ENCODE assay signal across 28 mouse cellular contexts in the genomic region with DNA sequence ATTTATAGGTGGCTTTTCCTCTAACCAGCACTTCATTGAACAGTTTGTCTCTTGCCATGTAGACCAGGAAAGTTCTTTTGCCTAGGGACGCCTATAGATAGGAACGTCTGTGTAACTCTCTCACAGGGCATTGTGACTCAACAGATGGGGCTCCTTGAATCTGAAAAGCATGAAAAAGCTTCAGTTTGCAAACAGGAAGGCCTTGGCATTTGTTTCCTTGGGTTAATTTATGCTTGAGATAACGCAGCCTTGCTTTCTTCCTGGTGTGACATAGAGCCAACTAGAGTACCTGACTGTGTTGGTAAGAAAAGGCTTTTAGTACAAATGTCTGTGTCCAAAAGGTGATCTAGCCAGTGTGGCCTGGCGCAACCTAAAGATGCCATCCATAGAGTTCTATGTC. TPM values are rescaled to one million over a fixed set of nuclear protein-coding genes. Genes with fewer than 3 reads are reported as not detected.
DNase-seq lines count a peak whose midpoint lies in the region; ATAC-seq and TF ChIP-seq lines count a peak whose summit lies in the region.
"Had no signal": no experiment of that assay in that cellular context is flagged by ENCODE, and none has a peak within 500 bp of the region (broad histone marks: within the 10 kb centered on the region; RNA-seq: fewer than 3 reads in every experiment).

No protein-coding gene starts in this region.

- no peak for TF ChIP-seq EP300 in liver, postnatal 0 days (IDR thresholded peaks at IDR 0.05; ENCODE audit: low read depth)

- H3K9me3 ChIP-seq in liver, embryonic 15.5 days (replicated peaks) = no peaks in the 10 kb centered on the region
- H3K9me3 ChIP-seq in liver, embryonic 11.5 days (ENCODE audit: control insufficient read depth, low read length) = no peaks in the 10 kb centered on the region
- H3K9me3 ChIP-seq in liver, postnatal 0 days (ENCODE audit: low read length) = no peaks in the 10 kb centered on the region
- H3K9me3 ChIP-seq in hindbrain, embryonic 12.5 days (replicated peaks) = no peaks in the 10 kb centered on the region
- H3K9me3 ChIP-seq: embryonic facial prominence, embryonic 10.5 days; embryonic facial prominence, embryonic 13.5 days; forebrain, embryonic 12.5 days; forebrain, embryonic 15.5 days; heart, embryonic 12.5 days; heart, embryonic 15.5 days; hindbrain, embryonic 10.5 days had no signal

- H3K27me3 ChIP-seq in liver, embryonic 15.5 days = no peaks in the 10 kb centered on the region
- H3K27me3 ChIP-seq in liver, embryonic 11.5 days (replicated peaks; ENCODE audit: control insufficient read depth, insufficient read depth, low read length) = no peaks in the 10 kb centered on the region
- no peaks in the 10 kb centered on the region for H3K27me3 ChIP-seq in liver, postnatal 0 days (ENCODE audit: insufficient read depth, low read length)
- no peaks in the 10 kb centered on the region for H3K27me3 ChIP-seq in hindbrain, embryonic 12.5 days
- H3K27me3 ChIP-seq: embryonic facial prominence, embryonic 13.5 days; forebrain, embryonic 12.5 days; forebrain, embryonic 15.5 days; heart, embryonic 12.5 days; heart, embryonic 15.5 days had no signal

- no peak for TF ChIP-seq CTCF in liver, postnatal 0 days (IDR thresholded peaks at IDR 0.05; ENCODE audit: low read depth)

- no peak overlapping the region for H3K9ac ChIP-seq in liver, embryonic 15.5 days
- H3K9ac ChIP-seq in liver, embryonic 11.5 days (ENCODE audit: low read depth, low read length) = no peak overlapping the region
- 0 out of 2 replicates have a peak overlapping the region, but pooled peaks have one; percentile 35 for H3K9ac ChIP-seq in liver, postnatal 0 days (replicated peaks)
- no peak overlapping the region for H3K9ac ChIP-seq in hindbrain, embryonic 12.5 days
- H3K9ac ChIP-seq: embryonic facial prominence, embryonic 13.5 days; forebrain, embryonic 12.5 days; forebrain, embryonic 15.5 days; heart, embryonic 12.5 days; heart, embryonic 15.5 days; hindbrain, embryonic 14.5 days had no signal

- H3K4me3 ChIP-seq in liver, embryonic 15.5 days (replicated peaks) = no peak overlapping the region
- no peak overlapping the region for H3K4me3 ChIP-seq in liver, embryonic 11.5 days (ENCODE audit: low read depth, low read length)
- peak overlapping the region; percentile 11; the same call in 1 of the 2 replicates for H3K4me3 ChIP-seq in liver, postnatal 0 days (ENCODE audit: low read depth, low read length)
- H3K4me3 ChIP-seq in hindbrain, embryonic 12.5 days = no peak overlapping the region
- H3K4me3 ChIP-seq: embryonic facial prominence, embryonic 10.5 days; embryonic facial prominence, embryonic 13.5 days; erythroblast, embryonic 14.5 days; forebrain, embryonic 12.5 days; forebrain, embryonic 15.5 days; heart, embryonic 12.5 days; heart, embryonic 15.5 days; hindbrain, embryonic 10.5 days had no signal

- 53% methylated on average over 4 of the region's 4 CpGs for WGBS in liver, embryonic 15.5 days (ENCODE audit: insufficient replicate concordance)
- WGBS in liver, embryonic 11.5 days = 78% methylated on average over 4 of the region's 4 CpGs
- WGBS in liver, postnatal 0 days (ENCODE audit: insufficient replicate concordance) = 61% methylated on average over 4 of the region's 4 CpGs
- WGBS in hindbrain, embryonic 12.5 days = 90% methylated on average over 4 of the region's 4 CpGs

- DNase-seq in adrenal gland, postnatal 10 days = peak; percentile 59
- DNase-seq in adrenal gland, postnatal 25 days = no peak
- no peak for DNase-seq in liver, embryonic 11.5 days (ENCODE audit: low spot score)
- no peak for DNase-seq in liver, postnatal 0 days
- DNase-seq: adrenal gland, postnatal 14 days; cerebellum, adult 11-12 months; cerebellum, adult 8-10 months; cerebellum, postnatal 10 days; cerebellum, postnatal 36 days; embryo, embryonic 11 days; gastrocnemius, postnatal 25 days; heart, adult 18-20 months; heart, postnatal 10 days; heart, postnatal 36 days had no signal

- H3K4me1 ChIP-seq in liver, embryonic 15.5 days (replicated peaks) = peaks cover 59% of the 10 kb centered on the region
- H3K4me1 ChIP-seq in liver, embryonic 11.5 days (replicated peaks; ENCODE audit: control insufficient read depth, insufficient read depth, low read length) = peaks cover 18% of the 10 kb centered on the region
- H3K4me1 ChIP-seq in liver, postnatal 0 days (ENCODE audit: insufficient read depth) = peaks cover 32% of the 10 kb centered on the region
- H3K4me1 ChIP-seq in hindbrain, embryonic 12.5 days = peaks cover 20% of the 10 kb centered on the region

- H3K27ac ChIP-seq in liver, embryonic 15.5 days (replicated peaks) = peak overlapping the region; percentile 62; the same call in 1 of the 2 replicates
- H3K27ac ChIP-seq in liver, embryonic 11.5 days (ENCODE audit: low read depth, low read length) = no peak overlapping the region
- peak overlapping the region; percentile 97 for H3K27ac ChIP-seq in liver, postnatal 0 days (ENCODE audit: low read depth)
- no peak overlapping the region for H3K27ac ChIP-seq in hindbrain, embryonic 12.5 days
- H3K27ac ChIP-seq: embryonic facial prominence, embryonic 10.5 days; embryonic facial prominence, embryonic 13.5 days; forebrain, embryonic 12.5 days; forebrain, embryonic 15.5 days; heart, embryonic 15.5 days; hindbrain, embryonic 10.5 days; hindbrain, embryonic 14.5 days; hindbrain, postnatal 0 days had no signal

- no peak overlapping the region for H3K4me2 ChIP-seq in liver, embryonic 15.5 days
- H3K4me2 ChIP-seq in liver, embryonic 11.5 days = no peak overlapping the region
- peak overlapping the region; percentile 58; the same call in 1 of the 2 replicates for H3K4me2 ChIP-seq in liver, postnatal 0 days (ENCODE audit: low read depth, low read length)
- no peak overlapping the region for H3K4me2 ChIP-seq in hindbrain, embryonic 12.5 days (replicated peaks)
- H3K4me2 ChIP-seq: embryonic facial prominence, embryonic 13.5 days; forebrain, embryonic 12.5 days; forebrain, embryonic 15.5 days; heart, embryonic 12.5 days; heart, embryonic 15.5 days; hindbrain, embryonic 14.5 days had no signal

- no peak for ATAC-seq in liver, embryonic 15.5 days (ENCODE audit: insufficient read depth)
- no peak for ATAC-seq in liver, embryonic 11.5 days (replicated peaks; ENCODE audit: low FRiP score)
- no peak for ATAC-seq in liver, postnatal 0 days
- ATAC-seq in hindbrain, embryonic 12.5 days (ENCODE audit: low FRiP score) = no peak
- ATAC-seq: activated CD4-positive, CD25-positive, alpha-beta regulatory T cell, adult 4 months; forebrain, embryonic 15.5 days; hindbrain, postnatal 0 days; inflammation-experienced regulatory T-cells, adult 6 months had no signal

- peaks cover 20% of the 10 kb centered on the region for H3K36me3 ChIP-seq in liver, embryonic 15.5 days (replicated peaks)
- H3K36me3 ChIP-seq in liver, embryonic 11.5 days (ENCODE audit: control insufficient read depth, insufficient read depth, low read length) = peaks cover 11% of the 10 kb centered on the region; the same call in 1 of the 2 replicates
- H3K36me3 ChIP-seq in liver, postnatal 0 days (replicated peaks; ENCODE audit: insufficient read depth, low read length) = peaks cover 28% of the 10 kb centered on the region
- H3K36me3 ChIP-seq in hindbrain, embryonic 12.5 days = peaks cover 19% of the 10 kb centered on the region

RNA-seq across cellular contexts. Expression of a gene that starts 3.5 kb away (rescaled TPM):
- total RNA-seq in adrenal gland, postnatal 10 days (2021) = 100 to 1,000 TPM; 122 to 123 TPM
- 154 and 189 TPM in 2 replicates for total RNA-seq in adrenal gland, postnatal 25 days (2021)
- polyA plus RNA-seq in liver, embryonic 15.5 days (2015; fragmentation: Nextera tagmentation; extraction: Ambion mirVana) = 21.3 and 29.4 TPM in 2 replicates
- 36.6 and 40.7 TPM in 2 replicates for polyA plus RNA-seq in liver, embryonic 11.5 days (2014; fragmentation: Nextera tagmentation; extraction: Ambion mirVana)
- 40.4 and 48.8 TPM in 2 replicates for polyA plus RNA-seq in liver, postnatal 0 days (2015; fragmentation: Nextera tagmentation; extraction: Ambion mirVana)
- 54.6 and 56.4 TPM in 2 replicates for polyA plus RNA-seq in hindbrain, embryonic 12.5 days (2016; fragmentation: Nextera tagmentation; extraction: Ambion mirVana)

RNA-seq across cellular contexts. Expression of a gene that starts 29.2 kb away (rescaled TPM):
- total RNA-seq in adrenal gland, postnatal 10 days (2021) = 10 to 100 TPM; 11.2 to 16.4 TPM
- 8.0 and 12.7 TPM in 2 replicates for total RNA-seq in adrenal gland, postnatal 25 days (2021)
- polyA plus RNA-seq in liver, embryonic 15.5 days (2015; fragmentation: Nextera tagmentation; extraction: Ambion mirVana) = 28.6 and 33.4 TPM in 2 replicates
- polyA plus RNA-seq in liver, embryonic 11.5 days (2014; fragmentation: Nextera tagmentation; extraction: Ambion mirVana) = 24.7 and 26.2 TPM in 2 replicates
- 63.0 and 63.4 TPM in 2 replicates for polyA plus RNA-seq in liver, postnatal 0 days (2015; fragmentation: Nextera tagmentation; extraction: Ambion mirVana)
- polyA plus RNA-seq in hindbrain, embryonic 12.5 days (2016; fragmentation: Nextera tagmentation; extraction: Ambion mirVana) = 14.6 and 15.0 TPM in 2 replicates

RNA-seq across cellular contexts. Expression of a gene that starts 29.4 kb away (rescaled TPM):
- 10 to 100 TPM; 41.7 to 43.0 TPM for total RNA-seq in adrenal gland, postnatal 10 days (2021)
- total RNA-seq in adrenal gland, postnatal 25 days (2021) = 50.3 and 61.0 TPM in 2 replicates
- 22.9 and 25.4 TPM in 2 replicates for polyA plus RNA-seq in liver, embryonic 15.5 days (2015; fragmentation: Nextera tagmentation; extraction: Ambion mirVana)
- polyA plus RNA-seq in liver, embryonic 11.5 days (2014; fragmentation: Nextera tagmentation; extraction: Ambion mirVana) = 42.6 and 50.5 TPM in 2 replicates
- 17.0 and 17.1 TPM in 2 replicates for polyA plus RNA-seq in liver, postnatal 0 days (2015; fragmentation: Nextera tagmentation; extraction: Ambion mirVana)
- polyA plus RNA-seq in hindbrain, embryonic 12.5 days (2016; fragmentation: Nextera tagmentation; extraction: Ambion mirVana) = 190 and 196 TPM in 2 replicates

Comparison
In these comparisons a context has a peak if more than half of its experiments do, and no peak if none do; other contexts are left out.
1. H3K27ac ChIP-seq: peak in liver, embryonic 15.5 days (single experiment) and liver, postnatal 0 days (single experiment); none in liver, embryonic 11.5 days (single experiment) and hindbrain, embryonic 12.5 days (single experiment).